Mouse (Mus musculus) forebrain, embryonic 13.5 days (tissue): ENCODE measurements around the gene BC034090. TPM values are rescaled to one million over a fixed set of nuclear protein-coding genes. Genes with fewer than 3 reads are reported as not detected.

Source experiments
- ATAC-seq: fragments of 200-750 bp; cut with Nextera tagmentation; 2 replicates; pipeline ENCODE4 v1.8.0; 2017
- H3K27ac ChIP-seq: fragments of 300-500 bp; sonication (generic); 2 replicates; pipeline ENCODE4 v1.5.1; 2015; ENCODE audit warnings: inconsistent platforms, mild to moderate bottlenecking, moderate library complexity
- H3K27me3 ChIP-seq: fragments of 300-500 bp; sonication (generic); 2 replicates; pipeline ENCODE4 v1.6.1; 2015; ENCODE audit warnings: mild to moderate bottlenecking, inconsistent platforms
- H3K36me3 ChIP-seq: fragments of 300-500 bp; sonication (generic); 2 replicates; pipeline ENCODE4 v1.6.1; 2015; ENCODE audit warnings: mild to moderate bottlenecking, inconsistent platforms; ENCODE audit not compliant: poor library complexity, severe bottlenecking
- H3K4me1 ChIP-seq: fragments of 300-500 bp; sonication (generic); 2 replicates; pipeline ENCODE4 v1.6.1; 2015; ENCODE audit warnings: inconsistent platforms
- H3K4me2 ChIP-seq: fragments of 300-500 bp; sonication (generic); 2 replicates; pipeline ENCODE4 v1.6.1; 2015; ENCODE audit warnings: inconsistent platforms, mild to moderate bottlenecking, moderate library complexity
- H3K4me3 ChIP-seq: fragments of 300-500 bp; sonication (generic); 2 replicates; pipeline ENCODE4 v1.5.1; 2015; ENCODE audit warnings: mild to moderate bottlenecking, inconsistent platforms
- H3K9ac ChIP-seq: fragments of 300-500 bp; sonication (generic); 2 replicates; pipeline ENCODE4 v1.6.1; 2015; ENCODE audit warnings: mild to moderate bottlenecking, inconsistent platforms
- H3K9me3 ChIP-seq: fragments of 300-500 bp; sonication (generic); replicated peaks from 2 replicates; pipeline ENCODE4 v1.6.1; 2016; ENCODE audit warnings: inconsistent platforms
- WGBS: fragments of 180-500 bp; shearing (Covaris S2); methylation state at CpG from one replicate; pipeline ENCODE4 v1.1.7; 2015; 5-methylcytosine and 5-hydroxymethylcytosine counted together
- polyA plus RNA-seq: library from polyadenylated mRNA; unstranded; fragments of >200 nt; fragmentation: Nextera tagmentation; extraction: Ambion mirVana; gene quantifications from 2 replicates; pipeline ENCODE4 v1.2.1, GENCODE M21; 2015

BC034090 gene
- polyA plus RNA-seq, 1 experiment from 2014 or later, result 3.4 TPM

- H3K9ac ChIP-seq, result peak overlapping the region; percentile 51
- no peaks in the 10 kb centered on the region for H3K9me3 ChIP-seq
- H3K4me2 ChIP-seq, result peak overlapping the region; percentile 19; the same call in 1 of the 2 replicates
- peak overlapping the region; percentile 58 for H3K27ac ChIP-seq
- WGBS, result 12% methylated on average over 18 of the region's 18 CpGs
- H3K36me3 ChIP-seq, result 0 out of 2 replicates have a peak, but pooled peaks cover 3% of the 10 kb centered on the region
- ATAC-seq, result peak; percentile 8
- peaks cover 67% of the 10 kb centered on the region for H3K4me1 ChIP-seq
- H3K4me3 ChIP-seq, result no peak overlapping the region
- no peaks in the 10 kb centered on the region for H3K27me3 ChIP-seq
Observed at GRCm38 (mm10) chr1:155212936-155213774, 31.1 kb downstream of the BC034090 start.

- no peaks in the 10 kb centered on the region for H3K27me3 ChIP-seq
- ATAC-seq, result peak; percentile 52
- H3K4me3 ChIP-seq, result no peak overlapping the region
- 6% methylated on average over 6 of the region's 6 CpGs for WGBS
- H3K36me3 ChIP-seq, result peaks cover 8% of the 10 kb centered on the region
- peak overlapping the region; percentile 58 for H3K27ac ChIP-seq
- H3K9me3 ChIP-seq, result no peaks in the 10 kb centered on the region
- H3K9ac ChIP-seq, result peak overlapping the region; percentile 41
- H3K4me2 ChIP-seq, result no peak overlapping the region
- H3K4me1 ChIP-seq, result peaks cover 70% of the 10 kb centered on the region
Observed at GRCm38 (mm10) chr1:155212493-155212892, 31.8 kb downstream of the BC034090 start.

- WGBS, result 52% methylated on average over 4 of the region's 4 CpGs
- Histone ChIP-seq H3K36me3 (peaks cover 12% of the 10 kb centered on the region), H3K27me3 (no peaks in the 10 kb centered on the region), H3K4me3 (no peak overlapping the region), H3K4me1 (peaks cover 74% of the 10 kb centered on the region), H3K9ac (peak overlapping the region; percentile 41; the same call in 1 of the 2 replicates), H3K4me2 (no peak overlapping the region), H3K27ac (peak overlapping the region; percentile 58), H3K9me3 (no peaks in the 10 kb centered on the region)
- no peak for ATAC-seq
Observed at GRCm38 (mm10) chr1:155212081-155212480, 32.2 kb downstream of the BC034090 start.

- H3K9me3 ChIP-seq, result no peaks in the 10 kb centered on the region
- no peak overlapping the region for H3K4me3 ChIP-seq
- H3K36me3 ChIP-seq, result peaks cover 21% of the 10 kb centered on the region
- WGBS, result 66% methylated on average over 7 of the region's 7 CpGs
- H3K27ac ChIP-seq, result no peak overlapping the region
- no peaks in the 10 kb centered on the region for H3K27me3 ChIP-seq
- no peak overlapping the region for H3K9ac ChIP-seq
- H3K4me1 ChIP-seq, result peaks cover 74% of the 10 kb centered on the region
- no peak overlapping the region for H3K4me2 ChIP-seq
- no peak for ATAC-seq
Observed at GRCm38 (mm10) chr1:155211017-155211416, 33.2 kb downstream of the BC034090 start.

- Histone ChIP-seq H3K4me3 (no peak overlapping the region), H3K4me2 (no peak overlapping the region), H3K9ac (peak overlapping the region; percentile 8; the same call in 1 of the 2 replicates), H3K27me3 (no peaks in the 10 kb centered on the region), H3K36me3 (peaks cover 21% of the 10 kb centered on the region), H3K4me1 (peaks cover 75% of the 10 kb centered on the region), H3K9me3 (no peaks in the 10 kb centered on the region), H3K27ac (peak overlapping the region; percentile 53)
- whole genome bisulfite sequencing, result 62% methylated on average over 11 of the region's 11 CpGs
- peak; percentile 29 for ATAC-seq
Observed at GRCm38 (mm10) chr1:155210011-155210763, 34.1 kb downstream of the BC034090 start.

DNA sequence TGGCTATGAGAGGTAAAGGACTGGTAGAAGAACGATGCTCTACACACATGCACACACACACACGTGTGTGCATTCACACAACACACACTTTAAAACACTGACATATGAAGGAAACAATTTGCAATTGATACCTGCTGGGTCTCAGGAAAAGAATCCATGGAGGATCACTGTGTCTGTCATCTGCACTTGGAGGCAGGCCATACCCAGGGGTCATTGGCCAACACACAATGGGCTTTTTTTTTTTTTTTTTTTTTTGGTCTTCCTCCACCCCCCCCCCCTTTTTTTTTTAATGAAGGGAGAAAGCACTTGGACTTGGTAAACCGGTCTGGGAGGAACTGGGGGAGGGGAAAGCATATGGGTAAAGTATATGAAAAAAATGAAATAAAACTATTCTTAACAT lies 36.4 kb downstream of the BC034090 start:
- Histone ChIP-seq H3K4me2 (no peak overlapping the region), H3K4me3 (no peak overlapping the region), H3K4me1 (peaks cover 78% of the 10 kb centered on the region), H3K9me3 (no peaks in the 10 kb centered on the region), H3K27me3 (no peaks in the 10 kb centered on the region), H3K9ac (no peak overlapping the region), H3K27ac (no peak overlapping the region), H3K36me3 (peaks cover 22% of the 10 kb centered on the region)
- no peak for ATAC-seq
- 71% methylated on average over 3 of the region's 3 CpGs for WGBS

- H3K36me3 ChIP-seq, result peaks cover 39% of the 10 kb centered on the region
- no peaks in the 10 kb centered on the region for H3K9me3 ChIP-seq
- H3K9ac ChIP-seq, result peak overlapping the region; percentile 21; the same call in 1 of the 2 replicates
- H3K4me1 ChIP-seq, result peaks cover 80% of the 10 kb centered on the region
- no peak overlapping the region for H3K4me3 ChIP-seq
- ATAC-seq, result peak; percentile 2; the same call in 1 of the 2 replicates
- H3K27me3 ChIP-seq, result no peaks in the 10 kb centered on the region
- peak overlapping the region; percentile 12; the same call in 1 of the 2 replicates for H3K4me2 ChIP-seq
- H3K27ac ChIP-seq, result peak overlapping the region; percentile 92
- WGBS, result 71% methylated on average over 19 of the region's 19 CpGs
Observed at GRCm38 (mm10) chr1:155205822-155206660, 38.2 kb downstream of the BC034090 start.

- no peak for ATAC-seq
- 60% methylated on average over 7 of the region's 7 CpGs for WGBS
- Histone ChIP-seq H3K4me2 (peak overlapping the region; percentile 29; the same call in 1 of the 2 replicates), H3K9ac (0 out of 2 replicates have a peak overlapping the region, but pooled peaks have one; percentile 21), H3K4me1 (peaks cover 76% of the 10 kb centered on the region), H3K27ac (peak overlapping the region; percentile 92), H3K36me3 (peaks cover 46% of the 10 kb centered on the region), H3K4me3 (no peak overlapping the region), H3K27me3 (no peaks in the 10 kb centered on the region), H3K9me3 (no peaks in the 10 kb centered on the region)
Observed at GRCm38 (mm10) chr1:155205311-155205710, 38.9 kb downstream of the BC034090 start.

- H3K9me3 ChIP-seq, result no peaks in the 10 kb centered on the region
- 47% methylated on average over 8 of the region's 8 CpGs for WGBS
- ATAC-seq, result peak; percentile 77
- H3K4me1 ChIP-seq, result peaks cover 69% of the 10 kb centered on the region
- H3K27me3 ChIP-seq, result no peaks in the 10 kb centered on the region
- no peak overlapping the region for H3K4me3 ChIP-seq
- H3K27ac ChIP-seq, result peak overlapping the region; percentile 92
- 0 out of 2 replicates have a peak overlapping the region, but pooled peaks have one; percentile 22 for H3K9ac ChIP-seq
- peak overlapping the region; percentile 29; the same call in 1 of the 2 replicates for H3K4me2 ChIP-seq
- H3K36me3 ChIP-seq, result peaks cover 52% of the 10 kb centered on the region
Observed at GRCm38 (mm10) chr1:155204560-155205162, 39.6 kb downstream of the BC034090 start.

DNA sequence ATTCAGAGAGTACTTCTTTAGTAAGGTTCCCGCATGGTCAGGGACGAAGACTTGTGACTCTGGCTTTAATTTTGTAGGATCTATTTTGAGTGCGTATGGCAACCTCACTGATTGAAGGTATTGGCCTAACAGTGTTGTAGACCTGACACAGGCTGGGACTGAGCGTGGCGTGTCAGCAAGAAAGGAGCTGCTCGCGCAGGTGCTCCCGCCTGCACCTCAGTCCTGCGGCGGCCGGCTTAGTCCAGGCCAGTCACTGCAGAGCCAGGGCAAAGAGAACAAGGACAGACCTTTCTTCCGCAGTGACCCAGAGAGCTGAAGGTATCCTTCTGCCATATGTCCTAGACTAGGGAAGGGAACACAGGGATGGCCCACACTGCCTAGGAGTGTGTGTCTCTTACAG lies 40.3 kb downstream of the BC034090 start:
- ATAC-seq, result peak; percentile 32
- Histone ChIP-seq H3K4me1 (peaks cover 75% of the 10 kb centered on the region), H3K4me2 (peak overlapping the region; percentile 20; the same call in 1 of the 2 replicates)

DNA sequence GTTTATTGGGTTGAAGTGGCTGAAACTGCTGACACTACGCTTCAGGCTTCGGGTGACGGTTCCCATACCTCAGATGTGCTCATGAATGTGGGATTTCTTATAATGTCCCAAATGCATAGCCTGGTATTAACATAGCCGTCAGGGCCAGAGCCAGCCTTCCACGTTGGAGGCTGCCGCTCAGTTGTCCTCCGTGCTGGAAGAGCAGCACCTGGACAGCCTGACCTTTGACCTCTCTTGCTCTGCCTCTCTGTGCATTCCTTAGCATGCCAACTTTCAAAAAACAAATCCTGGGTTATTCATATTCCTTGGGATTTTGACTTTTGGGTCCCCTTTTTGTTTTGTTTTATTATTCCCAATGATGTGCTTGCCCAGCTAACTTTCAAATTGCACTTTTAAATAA lies 41.1 kb downstream of the BC034090 start:
- Histone ChIP-seq H3K27ac (peak overlapping the region; percentile 48; the same call in 1 of the 2 replicates), H3K36me3 (peaks cover 54% of the 10 kb centered on the region), H3K4me1 (peaks cover 75% of the 10 kb centered on the region), H3K9me3 (no peaks in the 10 kb centered on the region), H3K4me2 (no peak overlapping the region), H3K4me3 (no peak overlapping the region), H3K9ac (no peak overlapping the region), H3K27me3 (no peaks in the 10 kb centered on the region)
- no peak for ATAC-seq
- WGBS, result 71% methylated on average over 7 of the region's 7 CpGs

More for the DNA sequence above, 40.3 kb downstream of the BC034090 start:
- no peaks in the 10 kb centered on the region for H3K27me3 ChIP-seq
- peaks cover 52% of the 10 kb centered on the region for H3K36me3 ChIP-seq
- no peak overlapping the region for H3K4me3 ChIP-seq
- WGBS, result 62% methylated on average over 12 of the region's 12 CpGs
- peak overlapping the region; percentile 92 for H3K27ac ChIP-seq
- peak overlapping the region; percentile 22; the same call in 1 of the 2 replicates for H3K9ac ChIP-seq
- H3K9me3 ChIP-seq, result no peaks in the 10 kb centered on the region
